Mouse (Mus musculus) testis, postnatal 10 days (tissue): ENCODE data around the gene Cyp2w1.

Experiments
- DNase-seq: peaks from one replicate; pipeline ENCODE4 v3.0.0; 2021; ENCODE audit warnings: low spot score

Cyp2w1 gene

GRCm38 (mm10) chr5:139352317-139352716 lies at the start of gene Cyp2w1:
TSS of gene Cyp2w1 (plus strand) at chr5:139352617.
- no peak for DNase-seq

- DNase-seq: no peak
These were observed 48.8 kb upstream of the Cyp2w1 start for GRCm38 (mm10) chr5:139303646-139304061.

GRCm38 (mm10) chr5:139309946-139310345 lies 42.5 kb upstream of the Cyp2w1 start:
- DNase-seq: no peak

GRCm38 (mm10) chr5:139310477-139310876 lies 41.9 kb upstream of the Cyp2w1 start:
- no peak for DNase-seq

GRCm38 (mm10) chr5:139311822-139312221 lies 40.6 kb upstream of the Cyp2w1 start:
- DNase-seq: no peak

GRCm38 (mm10) chr5:139313536-139313935 lies 38.9 kb upstream of the Cyp2w1 start:
- DNase-seq: no peak

GRCm38 (mm10) chr5:139314941-139315642 lies 37.3 kb upstream of the Cyp2w1 start:
- DNase-seq: no peak

- DNase-seq: no peak
These were observed 35.3 kb upstream of the Cyp2w1 start for GRCm38 (mm10) chr5:139316982-139317675.

GRCm38 (mm10) chr5:139317751-139318504 lies 34.5 kb upstream of the Cyp2w1 start:
- DNase-seq: no peak

GRCm38 (mm10) chr5:139320424-139320823 lies 32.0 kb upstream of the Cyp2w1 start:
- no peak for DNase-seq

- DNase-seq: no peak
These were observed 31.1 kb upstream of the Cyp2w1 start for GRCm38 (mm10) chr5:139321331-139321730.

- DNase-seq: peak; percentile 62
These were observed 29.0 kb upstream of the Cyp2w1 start for GRCm38 (mm10) chr5:139323260-139323924.

- no peak for DNase-seq
These were observed 28.3 kb upstream of the Cyp2w1 start for GRCm38 (mm10) chr5:139324045-139324491.

GRCm38 (mm10) chr5:139324691-139325394 lies 27.6 kb upstream of the Cyp2w1 start:
- DNase-seq: peak; percentile 62

- DNase-seq: peak; percentile 72
These were observed 26.9 kb upstream of the Cyp2w1 start, which contains the start of gene Adap1 for GRCm38 (mm10) chr5:139325395-139325966. TSS of gene Adap1 (minus strand) at chr5:139325622.

GRCm38 (mm10) chr5:139326111-139326696 lies 26.2 kb upstream of the Cyp2w1 start:
- no peak for DNase-seq

GRCm38 (mm10) chr5:139326986-139327633 lies 25.3 kb upstream of the Cyp2w1 start:
- DNase-seq: no peak

GRCm38 (mm10) chr5:139327634-139328020 lies 24.8 kb upstream of the Cyp2w1 start:
- DNase-seq: no peak

- no peak for DNase-seq
These were observed 21.7 kb upstream of the Cyp2w1 start for GRCm38 (mm10) chr5:139330766-139331165.

GRCm38 (mm10) chr5:139331742-139332141 lies 20.7 kb upstream of the Cyp2w1 start:
- peak; percentile 94 for DNase-seq
